ENCODE assay signal across 8 mouse cellular contexts in genomic region chrX:36597707-36598389, GRCm38 (mm10). TPM values are rescaled to one million over a fixed set of nuclear protein-coding genes. Genes with fewer than 3 reads are reported as not detected.
DNase-seq lines count a peak whose midpoint lies in the region; ATAC-seq and TF ChIP-seq lines count a peak whose summit lies in the region.

Gene Pgrmc1, plus strand, starts transcription at chrX:36598206.

- H3K9ac ChIP-seq in ES-Bruce4 (ENCODE audit: low read depth, poor library complexity, severe bottlenecking) = peak within 1 kb of the TSS; percentile 66
- peak within 1 kb of the TSS; percentile 87 for H3K9ac ChIP-seq in forebrain, embryonic 13.5 days
- peak within 1 kb of the TSS; percentile 83 for H3K9ac ChIP-seq in heart, postnatal 0 days (replicated peaks; ENCODE audit: low read depth, low read length)
- peak within 1 kb of the TSS; percentile 61 for H3K9ac ChIP-seq in liver, embryonic 15.5 days
- peak within 1 kb of the TSS; percentile 80 for H3K9ac ChIP-seq in neural tube, embryonic 11.5 days (ENCODE audit: low read length)
- H3K9ac ChIP-seq in stomach, embryonic 16.5 days (ENCODE audit: low read length) = peak within 1 kb of the TSS; percentile 82

- peak within 1 kb of the TSS; percentile 67 for H3K4me2 ChIP-seq in forebrain, embryonic 13.5 days
- H3K4me2 ChIP-seq in heart, postnatal 0 days (ENCODE audit: low read depth, low read length) = peak within 1 kb of the TSS; percentile 68
- H3K4me2 ChIP-seq in liver, embryonic 15.5 days = peak within 1 kb of the TSS; percentile 82
- peak within 1 kb of the TSS; percentile 51 for H3K4me2 ChIP-seq in neural tube, embryonic 11.5 days (ENCODE audit: low read depth)
- H3K4me2 ChIP-seq in stomach, embryonic 16.5 days (ENCODE audit: low read depth, low read length) = peak within 1 kb of the TSS; percentile 63

- 32% methylated on average over 43 of the region's 45 CpGs for WGBS in forebrain, embryonic 13.5 days
- whole genome bisulfite sequencing in heart, postnatal 0 days = 19% methylated on average over 35 of the region's 45 CpGs
- 18% methylated on average over 37 of the region's 45 CpGs for WGBS in liver, embryonic 15.5 days (ENCODE audit: insufficient replicate concordance)
- WGBS in neural tube, embryonic 11.5 days = 16% methylated on average over 40 of the region's 45 CpGs
- WGBS in stomach, embryonic 16.5 days = 23% methylated on average over 36 of the region's 45 CpGs

- no peak within 1 kb of the TSS for H3K27ac ChIP-seq in ES-Bruce4 (ENCODE audit: insufficient read depth, low read length)
- peak within 1 kb of the TSS; percentile 78 for H3K27ac ChIP-seq in forebrain, embryonic 13.5 days
- H3K27ac ChIP-seq in heart, postnatal 0 days (ENCODE audit: low read depth) = peak within 1 kb of the TSS; percentile 87
- H3K27ac ChIP-seq in liver, embryonic 15.5 days (replicated peaks) = peak within 1 kb of the TSS; percentile 61
- peak within 1 kb of the TSS; percentile 70; the same call in 1 of the 2 replicates for H3K27ac ChIP-seq in neural tube, embryonic 11.5 days (ENCODE audit: low read depth, low read length)
- H3K27ac ChIP-seq in stomach, embryonic 16.5 days (ENCODE audit: low read length) = peak within 1 kb of the TSS; percentile 82

- TF ChIP-seq POLR2A in ES-Bruce4 (IDR thresholded peaks at IDR 0.05; ENCODE audit: insufficient read depth, low read length) = peak; percentile 60

- no peaks in the 10 kb centered on the region; the same call in 1 of the 2 replicates for H3K36me3 ChIP-seq in ES-Bruce4 (ENCODE audit: control insufficient read depth, insufficient read depth, low read length, poor library complexity, severe bottlenecking)
- peaks cover 1% of the 10 kb centered on the region; the same call in 1 of the 2 replicates for H3K36me3 ChIP-seq in forebrain, embryonic 13.5 days (ENCODE audit: poor library complexity, severe bottlenecking)
- no peaks in the 10 kb centered on the region; the same call in 1 of the 2 replicates for H3K36me3 ChIP-seq in heart, postnatal 0 days (replicated peaks; ENCODE audit: control insufficient read depth, insufficient read depth, low read length)
- 0 out of 2 replicates have a peak, but pooled peaks cover 6% of the 10 kb centered on the region for H3K36me3 ChIP-seq in liver, embryonic 15.5 days (replicated peaks)
- H3K36me3 ChIP-seq in neural tube, embryonic 11.5 days (ENCODE audit: control insufficient read depth, insufficient read depth, low read length) = no peaks in the 10 kb centered on the region
- no peaks in the 10 kb centered on the region for H3K36me3 ChIP-seq in stomach, embryonic 16.5 days (ENCODE audit: control insufficient read depth, insufficient read depth, low read length)

- peak; percentile 91 for ATAC-seq in cerebellum, adult (ENCODE audit: insufficient number of reproducible peaks, low FRiP score, low TSS enrichment)
- ATAC-seq in forebrain, embryonic 13.5 days = peak; percentile 95
- ATAC-seq in heart, postnatal 0 days (ENCODE audit: insufficient read depth, low read depth) = peak; percentile 93
- ATAC-seq in liver, embryonic 15.5 days (ENCODE audit: insufficient read depth) = peak; percentile 91
- peak; percentile 93 for ATAC-seq in neural tube, embryonic 11.5 days (ENCODE audit: insufficient read depth, low FRiP score, low TSS enrichment)
- peak; percentile 94 for ATAC-seq in stomach, embryonic 16.5 days (ENCODE audit: insufficient read depth, low FRiP score)

- peak; percentile 76 for DNase-seq in heart, postnatal 0 days (ENCODE audit: low spot score)
- DNase-seq in kidney, postnatal 4 days = peak; percentile 87 to 92
- DNase-seq in neural tube, embryonic 11.5 days (ENCODE audit: low spot score) = peak; percentile 89

- TF ChIP-seq EP300 in ES-Bruce4 (IDR thresholded peaks at IDR 0.05; ENCODE audit: insufficient read depth, low read depth, low read length) = 0 out of 2 replicates have a peak, but pooled peaks have one; percentile 12
- TF ChIP-seq EP300 in heart, postnatal 0 days (IDR thresholded peaks at IDR 0.05; ENCODE audit: low read depth) = 0 out of 2 replicates have a peak, but pooled peaks have one; percentile 34

- H3K9me3 ChIP-seq in ES-Bruce4 (replicated peaks; ENCODE audit: control insufficient read depth, insufficient read depth, low read length, poor library complexity, severe bottlenecking) = no peaks in the 10 kb centered on the region
- no peaks in the 10 kb centered on the region for H3K9me3 ChIP-seq in forebrain, embryonic 13.5 days (replicated peaks)
- H3K9me3 ChIP-seq in heart, postnatal 0 days (replicated peaks; ENCODE audit: control insufficient read depth, low read length) = no peaks in the 10 kb centered on the region
- H3K9me3 ChIP-seq in liver, embryonic 15.5 days (replicated peaks) = no peaks in the 10 kb centered on the region
- H3K9me3 ChIP-seq in neural tube, embryonic 11.5 days (ENCODE audit: control insufficient read depth, low read length) = no peaks in the 10 kb centered on the region
- no peaks in the 10 kb centered on the region for H3K9me3 ChIP-seq in stomach, embryonic 16.5 days (replicated peaks; ENCODE audit: control insufficient read depth, low read length)

- H3K4me3 ChIP-seq in ES-Bruce4 (ENCODE audit: low read depth, low read length) = peak within 1 kb of the TSS; percentile 85
- peak within 1 kb of the TSS; percentile 61 for H3K4me3 ChIP-seq in forebrain, embryonic 13.5 days
- peak within 1 kb of the TSS; percentile 80 for H3K4me3 ChIP-seq in heart, postnatal 0 days (ENCODE audit: low read depth, low read length)
- H3K4me3 ChIP-seq in liver, embryonic 15.5 days (replicated peaks) = peak within 1 kb of the TSS; percentile 67
- peak within 1 kb of the TSS; percentile 66 for H3K4me3 ChIP-seq in neural tube, embryonic 11.5 days (ENCODE audit: low read depth, low read length)
- H3K4me3 ChIP-seq in stomach, embryonic 16.5 days (replicated peaks; ENCODE audit: low read length) = peak within 1 kb of the TSS; percentile 70

- H3K4me1 ChIP-seq in ES-Bruce4 (ENCODE audit: control insufficient read depth, insufficient read depth, low read length) = no peaks in the 10 kb centered on the region
- H3K4me1 ChIP-seq in forebrain, embryonic 13.5 days = peaks cover 15% of the 10 kb centered on the region; the same call in 1 of the 2 replicates
- no peaks in the 10 kb centered on the region for H3K4me1 ChIP-seq in heart, postnatal 0 days (ENCODE audit: control insufficient read depth, insufficient read depth)
- H3K4me1 ChIP-seq in liver, embryonic 15.5 days (replicated peaks) = peaks cover 4% of the 10 kb centered on the region
- peaks cover 4% of the 10 kb centered on the region; the same call in 1 of the 2 replicates for H3K4me1 ChIP-seq in neural tube, embryonic 11.5 days (ENCODE audit: control insufficient read depth, insufficient read depth, low read length)
- H3K4me1 ChIP-seq in stomach, embryonic 16.5 days (ENCODE audit: control insufficient read depth, insufficient read depth, low read length) = peaks cover 4% of the 10 kb centered on the region

- no peak for TF ChIP-seq CTCF in ES-Bruce4 (IDR thresholded peaks at IDR 0.05; ENCODE audit: low read depth, low read length)
- no peak for TF ChIP-seq CTCF in heart, postnatal 0 days (IDR thresholded peaks at IDR 0.05; ENCODE audit: low read depth)

- H3K27me3 ChIP-seq in ES-Bruce4 (ENCODE audit: control insufficient read depth, insufficient read depth, low read length, poor library complexity, severe bottlenecking) = no peaks in the 10 kb centered on the region
- no peaks in the 10 kb centered on the region for H3K27me3 ChIP-seq in forebrain, embryonic 13.5 days
- no peaks in the 10 kb centered on the region for H3K27me3 ChIP-seq in heart, postnatal 0 days (ENCODE audit: control insufficient read depth, insufficient read depth, low read length)
- H3K27me3 ChIP-seq in liver, embryonic 15.5 days = no peaks in the 10 kb centered on the region
- H3K27me3 ChIP-seq in neural tube, embryonic 11.5 days (ENCODE audit: control insufficient read depth, insufficient read depth, low read length) = no peaks in the 10 kb centered on the region
- H3K27me3 ChIP-seq in stomach, embryonic 16.5 days (ENCODE audit: control insufficient read depth, insufficient read depth, low read length) = no peaks in the 10 kb centered on the region

RNA-seq across cellular contexts. Expression of gene Pgrmc1, which starts in this region (rescaled TPM):
- polyA plus RNA-seq in ES-Bruce4 (2011; ENCODE audit: insufficient read depth, insufficient read length, low read depth, missing spikeins) = 64.3 and 64.9 TPM in 2 replicates
- 430 and 475 TPM in 2 replicates for polyA plus RNA-seq in forebrain, embryonic 13.5 days (2015; fragmentation: Nextera tagmentation; extraction: Ambion mirVana)
- 50.5 and 82.2 TPM in 2 replicates for total RNA-seq in heart, postnatal 0 days (2014; rRNA removed; ENCODE audit: low replicate concordance)
- polyA plus RNA-seq in heart, postnatal 0 days (2015; fragmentation: Nextera tagmentation; extraction: Ambion mirVana) = 70.5 and 72.6 TPM in 2 replicates
- 132 and 142 TPM in 2 replicates for polyA plus RNA-seq in liver, embryonic 15.5 days (2015; fragmentation: Nextera tagmentation; extraction: Ambion mirVana)
- 370 and 372 TPM in 2 replicates for polyA plus RNA-seq in neural tube, embryonic 11.5 days (2014; fragmentation: Nextera tagmentation; extraction: Ambion mirVana)
- polyA plus RNA-seq in stomach, embryonic 16.5 days (2015; fragmentation: Nextera tagmentation; extraction: Ambion mirVana) = 224 and 242 TPM in 2 replicates
